Mouse (Mus musculus) midbrain, postnatal 0 days (tissue): Measurements from ENCODE around the gene Ccdc65. TPM values are rescaled to one million over a fixed set of nuclear protein-coding genes. Genes with fewer than 3 reads are reported as not detected.

ENCODE experiments used
- ATAC-seq: fragments of 200-750 bp; cut with Nextera tagmentation; 2 replicates; pipeline ENCODE4 v1.8.0; 2017; ENCODE audit warnings: moderate number of reproducible peaks, mild to moderate bottlenecking, moderate TSS enrichment, moderate library complexity; ENCODE audit not compliant: low FRiP score
- DNase-seq: peaks from one replicate; pipeline ENCODE4 v3.0.0-alpha.2; 2015; ENCODE audit warnings: low spot score
- H3K27ac ChIP-seq: fragments of 300-500 bp; sonication (generic); 2 replicates; pipeline ENCODE4 v1.5.1; 2014; ENCODE audit warnings: low read depth, mild to moderate bottlenecking, low read length, mixed read lengths
- H3K27me3 ChIP-seq: fragments of 300-500 bp; sonication (generic); 2 replicates; pipeline ENCODE4 v1.6.1; 2014; ENCODE audit warnings: low read length, control low read depth, mixed read lengths; ENCODE audit not compliant: insufficient read depth
- H3K36me3 ChIP-seq: fragments of 300-500 bp; sonication (generic); 2 replicates; pipeline ENCODE4 v1.6.1; 2014; ENCODE audit warnings: low read length, control low read depth, mixed read lengths; ENCODE audit not compliant: insufficient read depth
- H3K4me1 ChIP-seq: fragments of 300-500 bp; sonication (generic); 2 replicates; pipeline ENCODE4 v1.6.1; 2014; ENCODE audit warnings: mild to moderate bottlenecking, control low read depth, antibody characterized with exemption, low read length, mixed read lengths; ENCODE audit not compliant: insufficient read depth
- H3K4me2 ChIP-seq: fragments of 300-500 bp; sonication (generic); 2 replicates; pipeline ENCODE4 v1.6.1; 2014; ENCODE audit warnings: low read depth, mild to moderate bottlenecking, low read length, mixed read lengths; ENCODE audit not compliant: poor library complexity, severe bottlenecking
- H3K4me3 ChIP-seq: fragments of 300-500 bp; sonication (generic); 2 replicates; pipeline ENCODE4 v1.5.1; 2014; ENCODE audit warnings: low read depth, mild to moderate bottlenecking, low read length, moderate library complexity
- H3K9ac ChIP-seq: fragments of 300-500 bp; sonication (generic); replicated peaks from 2 replicates; pipeline ENCODE4 v1.6.1; 2014; ENCODE audit warnings: mild to moderate bottlenecking, low read length, moderate library complexity, mixed read lengths; ENCODE audit not compliant: poor library complexity, severe bottlenecking
- H3K9me3 ChIP-seq: fragments of 300-500 bp; sonication (generic); 2 replicates; pipeline ENCODE4 v1.6.1; 2016; ENCODE audit warnings: low read length, control low read depth
- CTCF ChIP-seq: IDR thresholded peaks from 2 replicates; pipeline ENCODE4 v1.5.1; 2016; ENCODE audit warnings: antibody characterized with exemption, mild to moderate bottlenecking
- WGBS: fragments of 180-500 bp; shearing (Covaris S2); extraction: QIAGEN DNeasy Blood & Tissue Kit; methylation state at CpG from one replicate; pipeline ENCODE4 v1.1.7; 2014; 5-methylcytosine and 5-hydroxymethylcytosine counted together
- polyA plus RNA-seq: library from polyadenylated mRNA; unstranded; fragments of >200 nt; fragmentation: Nextera tagmentation; extraction: Ambion mirVana; gene quantifications from 2 replicates; pipeline ENCODE4 v1.2.1, GENCODE M21; 2015
- total RNA-seq: library from RNA; depleted of rRNA; stranded (reverse); fragments of >200 nt; gene quantifications from 2 replicates; pipeline ENCODE4 v1.2.3, GENCODE M21; 2014

The Ccdc65 gene
- total and polyA plus RNA-seq, 2 experiments from 2014 or later: 9.1 to 11.4 TPM

DNA sequence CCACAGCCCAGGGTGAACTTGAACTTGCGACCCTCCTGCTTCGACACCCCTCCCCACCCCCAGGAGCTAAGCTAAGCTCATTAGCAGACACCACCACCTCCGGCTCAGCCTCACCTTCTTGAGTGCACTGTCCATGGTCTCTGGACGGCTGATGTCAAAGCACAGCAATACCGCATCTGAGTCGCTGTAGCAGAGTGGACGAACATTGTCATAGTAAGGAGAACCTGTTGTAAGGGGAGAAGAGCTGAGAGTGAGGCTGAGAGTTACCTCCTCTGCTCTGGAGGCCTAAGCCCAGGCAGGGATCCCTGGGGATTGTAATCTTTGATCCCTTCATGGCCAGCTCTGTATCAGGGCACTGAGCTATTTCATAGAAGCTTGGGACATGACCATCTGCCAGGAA is 34.3 kb upstream of the Ccdc65 start:
- peak overlapping the region; percentile 98; the same call in 1 of the 2 replicates for H3K4me2 ChIP-seq
- H3K36me3 ChIP-seq: peaks cover 9% of the 10 kb centered on the region
- no peak for DNase-seq
- H3K27me3 ChIP-seq: no peaks in the 10 kb centered on the region
- H3K4me3 ChIP-seq: no peak overlapping the region; the same call in 1 of the 2 replicates
- TF ChIP-seq CTCF: no peak
- no peak for ATAC-seq
- peaks cover 17% of the 10 kb centered on the region; the same call in 1 of the 2 replicates for H3K4me1 ChIP-seq
- no peaks in the 10 kb centered on the region for H3K9me3 ChIP-seq
- peak overlapping the region; percentile 63; the same call in 1 of the 2 replicates for H3K27ac ChIP-seq
- WGBS: 77% methylated on average over 7 of the region's 7 CpGs
- 0 out of 2 replicates have a peak overlapping the region, but pooled peaks have one; percentile 66 for H3K9ac ChIP-seq

DNA sequence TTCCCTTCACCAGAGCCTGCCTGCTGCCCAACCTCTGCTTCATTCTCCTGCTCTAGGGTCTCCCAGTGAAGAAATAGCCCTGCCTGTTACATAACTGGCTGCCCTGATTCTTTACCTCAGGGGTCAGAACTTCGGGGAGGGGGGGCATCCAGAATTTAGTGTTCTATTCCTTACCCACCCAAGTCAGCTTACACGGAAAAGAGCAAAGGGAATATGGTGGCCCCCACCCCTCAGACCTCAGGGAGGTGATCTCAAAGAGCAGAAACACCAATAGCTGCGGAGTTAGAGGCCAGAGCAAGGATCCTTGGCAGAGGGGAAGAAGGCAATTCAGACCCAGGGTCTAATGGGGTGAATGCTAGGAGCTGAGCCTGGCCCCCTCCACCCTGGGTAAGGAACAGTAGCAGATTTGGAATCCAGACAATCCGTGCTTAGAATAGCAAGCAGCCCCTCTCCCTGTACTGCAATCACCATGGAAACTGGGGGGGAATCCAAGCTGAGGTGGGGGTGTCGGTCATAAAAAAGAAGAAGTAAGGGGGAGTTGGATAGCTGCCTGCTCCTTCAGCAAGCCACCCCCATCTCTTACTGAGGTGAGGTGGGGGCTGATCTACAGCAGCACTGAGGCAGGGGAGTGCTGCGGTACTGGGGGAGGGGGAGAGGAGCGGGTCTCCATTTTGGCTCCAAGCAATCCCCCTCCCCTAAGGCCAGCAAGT is 33.6 kb upstream of the Ccdc65 start:
- peak overlapping the region; percentile 63 for H3K27ac ChIP-seq
- peaks cover 17% of the 10 kb centered on the region; the same call in 1 of the 2 replicates for H3K4me1 ChIP-seq
- H3K36me3 ChIP-seq: peaks cover 9% of the 10 kb centered on the region
- H3K9ac ChIP-seq: peak overlapping the region; percentile 66
- WGBS: 12% methylated on average over 7 of the region's 7 CpGs
- ATAC-seq: peak; percentile 70
- peak; percentile 80 for DNase-seq
- peak overlapping the region; percentile 98 for H3K4me2 ChIP-seq
- H3K27me3 ChIP-seq: no peaks in the 10 kb centered on the region
- no peaks in the 10 kb centered on the region for H3K9me3 ChIP-seq
- H3K4me3 ChIP-seq: peak overlapping the region; percentile 62
- no peak for TF ChIP-seq CTCF

DNA sequence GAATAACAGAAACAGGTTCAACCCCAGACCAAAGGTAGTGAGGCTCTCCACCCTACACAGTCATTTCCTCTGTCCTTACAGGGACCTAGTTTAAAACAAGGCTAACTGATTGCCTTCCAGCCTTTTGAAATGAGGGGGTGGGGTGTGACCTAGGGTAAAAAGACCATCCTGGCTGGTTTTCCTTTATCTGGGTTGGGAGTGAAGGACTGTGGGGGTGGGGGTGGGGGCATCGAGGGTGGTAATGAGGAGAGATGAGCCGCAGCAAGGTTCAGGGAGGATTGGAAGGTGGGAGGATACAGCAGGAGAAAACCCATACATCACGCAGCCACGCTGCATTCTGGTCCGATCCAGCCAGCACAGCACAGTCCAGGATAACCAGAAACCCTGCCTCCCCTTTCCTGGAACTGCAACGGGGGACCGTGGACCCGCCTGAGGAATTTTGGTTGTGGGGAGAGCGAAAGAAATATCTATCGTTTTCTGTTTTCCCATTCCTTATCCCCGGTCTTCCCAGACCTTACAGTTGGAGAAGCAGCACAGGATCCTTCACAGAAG is 32.9 kb upstream of the Ccdc65 start:
- no peak for TF ChIP-seq CTCF

DNA sequence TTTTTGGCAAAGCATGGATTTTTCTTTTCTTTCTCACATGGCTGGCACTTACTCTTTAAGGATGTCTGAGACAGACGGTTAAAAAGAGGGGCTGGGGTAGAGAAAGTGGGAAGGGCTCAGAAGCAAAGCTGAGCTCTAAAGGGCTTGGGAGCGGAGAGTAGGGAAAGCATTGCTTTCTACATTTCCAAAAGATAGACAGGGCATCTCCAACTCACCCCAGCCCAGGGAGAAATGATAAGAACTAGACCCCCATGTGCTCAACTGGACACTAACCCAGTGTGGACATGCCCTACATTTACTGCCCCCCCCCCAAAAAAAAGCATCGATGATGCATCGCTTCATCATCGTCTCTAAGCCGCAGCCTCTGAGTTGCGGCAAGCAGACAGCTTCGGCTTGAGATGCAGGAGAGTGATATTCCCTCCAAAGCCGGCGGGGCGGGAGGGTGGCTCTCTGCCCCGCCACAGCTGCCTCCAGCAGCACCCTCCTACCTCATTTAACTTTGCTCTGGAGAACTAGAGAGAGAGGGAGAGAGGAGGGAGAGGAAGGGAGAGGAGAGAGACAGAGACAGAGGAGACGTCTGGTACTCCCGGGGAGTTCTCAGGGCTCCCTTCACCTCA is 32.3 kb upstream of the Ccdc65 start:
- H3K4me1 ChIP-seq: peaks cover 17% of the 10 kb centered on the region; the same call in 1 of the 2 replicates
- 3% methylated on average over 14 of the region's 14 CpGs for WGBS
- H3K4me3 ChIP-seq: peak overlapping the region; percentile 62
- H3K9me3 ChIP-seq: no peaks in the 10 kb centered on the region
- ATAC-seq: no peak
- TF ChIP-seq CTCF: no peak
- H3K27ac ChIP-seq: peak overlapping the region; percentile 63
- no peak for DNase-seq
- 0 out of 2 replicates have a peak, but pooled peaks cover 4% of the 10 kb centered on the region for H3K36me3 ChIP-seq
- peak overlapping the region; percentile 98 for H3K4me2 ChIP-seq
- no peaks in the 10 kb centered on the region for H3K27me3 ChIP-seq
- H3K9ac ChIP-seq: peak overlapping the region; percentile 66

More for the DNA sequence above, 32.9 kb upstream of the Ccdc65 start:
- ATAC-seq: no peak
- no peaks in the 10 kb centered on the region for H3K27me3 ChIP-seq
- peaks cover 17% of the 10 kb centered on the region; the same call in 1 of the 2 replicates for H3K4me1 ChIP-seq
- H3K27ac ChIP-seq: peak overlapping the region; percentile 63
- H3K9me3 ChIP-seq: no peaks in the 10 kb centered on the region
- peak overlapping the region; percentile 98 for H3K4me2 ChIP-seq
- peak overlapping the region; percentile 66 for H3K9ac ChIP-seq
- H3K36me3 ChIP-seq: peaks cover 6% of the 10 kb centered on the region
- peak overlapping the region; percentile 62 for H3K4me3 ChIP-seq
- 11% methylated on average over 11 of the region's 11 CpGs for WGBS
- no peak for DNase-seq

DNA sequence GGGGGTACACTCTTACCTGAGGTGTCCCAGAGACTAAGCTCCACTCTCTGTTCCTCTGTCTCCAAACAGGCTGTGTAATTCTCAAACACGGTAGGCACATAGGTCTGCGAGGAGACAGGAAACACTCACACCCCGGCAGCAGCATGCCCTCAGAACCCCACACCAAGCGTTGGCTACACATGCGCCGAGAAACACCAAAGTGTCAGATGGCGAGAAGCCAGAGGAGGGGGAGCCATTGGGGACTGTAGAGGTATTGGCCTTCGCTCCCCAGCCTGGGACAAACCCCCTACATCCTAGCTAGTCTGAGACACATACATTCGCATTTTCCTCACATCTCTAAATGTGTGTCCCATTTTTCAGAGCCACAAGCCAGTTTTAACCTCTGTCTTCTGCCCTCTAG is 31.5 kb upstream of the Ccdc65 start:
- under 1% methylated on average over 9 of the region's 9 CpGs for WGBS

More for the DNA sequence above, 31.5 kb upstream of the Ccdc65 start:
- Histone ChIP-seq H3K27me3 (no peaks in the 10 kb centered on the region), H3K27ac (no peak overlapping the region), H3K9me3 (no peaks in the 10 kb centered on the region), H3K4me3 (peak overlapping the region; percentile 62), H3K4me2 (peak overlapping the region; percentile 98), H3K9ac (peak overlapping the region; percentile 66), H3K4me1 (peaks cover 17% of the 10 kb centered on the region; the same call in 1 of the 2 replicates), H3K36me3 (0 out of 2 replicates have a peak, but pooled peaks cover 4% of the 10 kb centered on the region)
- no peak for ATAC-seq
- peak; percentile 49 for DNase-seq
- TF ChIP-seq CTCF: no peak
